Mouse (Mus musculus) megakaryocyte, embryonic 14.5 days (primary cell): ENCODE measurements around the gene Gipc3. TPM values are rescaled to one million over a fixed set of nuclear protein-coding genes. Genes with fewer than 3 reads are reported as not detected.

Experiments
- H3K27me3 ChIP-seq: replicated peaks from 2 replicates; pipeline ENCODE3; 2012; ENCODE audit warnings: inconsistent platforms
- H3K36me3 ChIP-seq: replicated peaks from 2 replicates; pipeline ENCODE3; 2012; ENCODE audit warnings: low read length, inconsistent platforms, mixed read lengths
- H3K4me1 ChIP-seq: 2 replicates; pipeline ENCODE4 v1.6.1; 2012; ENCODE audit warnings: inconsistent platforms
- H3K4me3 ChIP-seq: replicated peaks from 2 replicates; pipeline ENCODE3; 2012; ENCODE audit warnings: moderate library complexity, mild to moderate bottlenecking, inconsistent platforms
- H3K9me3 ChIP-seq: 2 replicates; pipeline ENCODE4 v1.6.1; 2012; ENCODE audit warnings: inconsistent platforms
- FLI1 ChIP-seq: IDR thresholded peaks from 2 replicates; pipeline ENCODE4 v1.6.1; 2012; ENCODE audit warnings: low read length, inconsistent platforms, mixed read lengths
- GATA1 ChIP-seq: IDR thresholded peaks from 3 replicates; pipeline ENCODE4 v1.6.1; 2012; ENCODE audit warnings: mixed read lengths, low read length, inconsistent platforms, borderline replicate concordance
- polyA plus RNA-seq: library from polyadenylated mRNA; stranded (reverse); fragments of >175 nt; gene quantifications from 2 replicates; pipeline ENCODE4 v1.2.3, GENCODE M21; 2012; ENCODE audit warnings: low replicate concordance; ENCODE audit not compliant: insufficient read depth

Gene Gipc3
- polyA plus RNA-seq, 1 experiment, result 2.9 TPM

GRCm38 (mm10) chr10:81297246-81297645 is 45.8 kb downstream of the Gipc3 start:
- peaks cover 64% of the 10 kb centered on the region for H3K36me3 ChIP-seq
- H3K27me3 ChIP-seq, result no peaks in the 10 kb centered on the region
- no peaks in the 10 kb centered on the region for H3K9me3 ChIP-seq
- peaks cover 93% of the 10 kb centered on the region for H3K4me1 ChIP-seq
- TF ChIP-seq FLI1, result no peak
- peak overlapping the region; percentile 90 for H3K4me3 ChIP-seq

GRCm38 (mm10) chr10:81295185-81295584 is 47.9 kb downstream of the Gipc3 start:
- Histone ChIP-seq H3K27me3 (no peaks in the 10 kb centered on the region), H3K4me1 (peaks cover 85% of the 10 kb centered on the region), H3K9me3 (no peaks in the 10 kb centered on the region), H3K4me3 (peak overlapping the region; percentile 99), H3K36me3 (peaks cover 44% of the 10 kb centered on the region)
- TF ChIP-seq FLI1 (no peak), GATA1 (no peak)

- no peak for TF ChIP-seq GATA1
- no peak for TF ChIP-seq FLI1
- no peaks in the 10 kb centered on the region for H3K27me3 ChIP-seq
- peaks cover 81% of the 10 kb centered on the region for H3K4me1 ChIP-seq
- H3K36me3 ChIP-seq, result peaks cover 37% of the 10 kb centered on the region
- peak overlapping the region; percentile 99 for H3K4me3 ChIP-seq
- H3K9me3 ChIP-seq, result no peaks in the 10 kb centered on the region
Observed at GRCm38 (mm10) chr10:81294442-81294841, 48.6 kb downstream of the Gipc3 start.

- H3K27me3 ChIP-seq, result no peaks in the 10 kb centered on the region
- peak overlapping the region; percentile 99 for H3K4me3 ChIP-seq
- H3K4me1 ChIP-seq, result peaks cover 81% of the 10 kb centered on the region
- H3K36me3 ChIP-seq, result peaks cover 28% of the 10 kb centered on the region
- H3K9me3 ChIP-seq, result no peaks in the 10 kb centered on the region
- TF ChIP-seq FLI1 (no peak), GATA1 (no peak)
Observed at GRCm38 (mm10) chr10:81293334-81294030, 49.6 kb downstream of the Gipc3 start.

- Histone ChIP-seq H3K4me1 (peaks cover 81% of the 10 kb centered on the region), H3K4me3 (peak within 1 kb of the TSS; percentile 99), H3K36me3 (peaks cover 25% of the 10 kb centered on the region), H3K9me3 (no peaks in the 10 kb centered on the region), H3K27me3 (no peaks in the 10 kb centered on the region)
- no peak for TF ChIP-seq GATA1
- no peak for TF ChIP-seq FLI1
Observed at GRCm38 (mm10) chr10:81292554-81293333, 50.3 kb downstream of the Gipc3 start, which contains the start of gene Pip5k1c. Pip5k1c (plus strand) TSS chr10:81292963.

GRCm38 (mm10) chr10:81291511-81292104 is 51.5 kb downstream of the Gipc3 start, which contains the start of gene Tjp3:
Tjp3 (minus strand) TSS chr10:81291581.
- Histone ChIP-seq H3K4me1 (peaks cover 81% of the 10 kb centered on the region), H3K4me3 (peak within 1 kb of the TSS; percentile 84), H3K27me3 (no peaks in the 10 kb centered on the region), H3K36me3 (peaks cover 22% of the 10 kb centered on the region), H3K9me3 (no peaks in the 10 kb centered on the region)
- TF ChIP-seq GATA1 (no peak), FLI1 (no peak)

- no peak overlapping the region for H3K4me3 ChIP-seq
- H3K9me3 ChIP-seq, result no peaks in the 10 kb centered on the region
- TF ChIP-seq GATA1 (no peak), FLI1 (no peak)
- peaks cover 81% of the 10 kb centered on the region for H3K4me1 ChIP-seq
- H3K27me3 ChIP-seq, result no peaks in the 10 kb centered on the region
- H3K36me3 ChIP-seq, result peaks cover 14% of the 10 kb centered on the region
Observed at GRCm38 (mm10) chr10:81290698-81291460, 52.2 kb downstream of the Gipc3 start.

GRCm38 (mm10) chr10:81289811-81290210 is 53.3 kb downstream of the Gipc3 start:
- H3K9me3 ChIP-seq, result no peaks in the 10 kb centered on the region
- H3K4me3 ChIP-seq, result no peak overlapping the region
- TF ChIP-seq FLI1, result no peak
- TF ChIP-seq GATA1, result no peak
- peaks cover 80% of the 10 kb centered on the region for H3K4me1 ChIP-seq
- peaks cover 5% of the 10 kb centered on the region for H3K36me3 ChIP-seq
- peaks cover 3% of the 10 kb centered on the region for H3K27me3 ChIP-seq

- Histone ChIP-seq H3K36me3 (peaks cover under 1% of the 10 kb centered on the region), H3K4me1 (peaks cover 80% of the 10 kb centered on the region), H3K9me3 (no peaks in the 10 kb centered on the region), H3K4me3 (no peak overlapping the region), H3K27me3 (peaks cover 7% of the 10 kb centered on the region)
- TF ChIP-seq FLI1 (no peak), GATA1 (no peak)
Observed at GRCm38 (mm10) chr10:81289278-81289677, 53.8 kb downstream of the Gipc3 start.
